Mouse (Mus musculus): ENCODE measurements around the gene Zfp777. TPM values are rescaled to one million over a fixed set of nuclear protein-coding genes. Genes with fewer than 3 reads are reported as not detected.

The Zfp777 gene
- polyA plus RNA-seq, 2 experiments: 9.3 to 24.8 TPM

- TF ChIP-seq POLR2A (IDR thresholded peaks at IDR 0.05; ENCODE audit: borderline replicate concordance, extremely low read depth, insufficient read depth, insufficient read length): no peak
- WGBS: 84% methylated on average over 21 of the region's 21 CpGs
- peaks cover 78% of the 10 kb centered on the region for H3K36me3 ChIP-seq (ENCODE audit: control insufficient read depth, insufficient read depth, low read length)
These were observed 23.7 kb downstream of the Zfp777 start for GRCm38 (mm10) chr6:48024994-48025345.

GRCm38 (mm10) chr6:48024330-48024993, 24.2 kb downstream of the Zfp777 start:
- Histone ChIP-seq H3K27me3 (ENCODE audit: control insufficient read depth, insufficient read depth, low read length) (no peaks in the 10 kb centered on the region), H3K9me3 (ENCODE audit: control insufficient read depth, low read length) (peaks cover 27% of the 10 kb centered on the region), H3K4me2 (replicated peaks; ENCODE audit: low read depth, low read length, severe bottlenecking) (no peak overlapping the region), H3K27ac (replicated peaks; ENCODE audit: low read depth, low read length) (no peak overlapping the region), H3K9ac (ENCODE audit: low read depth, low read length, severe bottlenecking) (no peak overlapping the region), H3K36me3 (ENCODE audit: control insufficient read depth, insufficient read depth, low read length) (peaks cover 75% of the 10 kb centered on the region), H3K4me1 (ENCODE audit: control insufficient read depth, insufficient read depth, low read length) (no peaks in the 10 kb centered on the region), H3K4me3 (replicated peaks; ENCODE audit: low read length) (no peak overlapping the region)
- no peak for TF ChIP-seq POLR2A (IDR thresholded peaks at IDR 0.05; ENCODE audit: borderline replicate concordance, extremely low read depth, insufficient read depth, insufficient read length)
- ATAC-seq (ENCODE audit: low FRiP score, low read depth): no peak
- DNase-seq (ENCODE audit: low spot score): no peak
- 83% methylated on average over 43 of the region's 43 CpGs for WGBS

More at GRCm38 (mm10) chr6:48024994-48025345, 23.7 kb downstream of the Zfp777 start:
- ATAC-seq (ENCODE audit: low FRiP score, low read depth) (no peak), DNase-seq (ENCODE audit: low spot score) (no peak)
- Histone ChIP-seq H3K4me2 (replicated peaks; ENCODE audit: low read depth, low read length, severe bottlenecking) (no peak overlapping the region), H3K27me3 (ENCODE audit: control insufficient read depth, insufficient read depth, low read length) (no peaks in the 10 kb centered on the region), H3K4me3 (replicated peaks; ENCODE audit: low read length) (no peak overlapping the region), H3K27ac (replicated peaks; ENCODE audit: low read depth, low read length) (no peak overlapping the region), H3K9ac (ENCODE audit: low read depth, low read length, severe bottlenecking) (no peak overlapping the region), H3K4me1 (ENCODE audit: control insufficient read depth, insufficient read depth, low read length) (no peaks in the 10 kb centered on the region), H3K9me3 (ENCODE audit: control insufficient read depth, low read length) (peaks cover 27% of the 10 kb centered on the region)

DNA sequence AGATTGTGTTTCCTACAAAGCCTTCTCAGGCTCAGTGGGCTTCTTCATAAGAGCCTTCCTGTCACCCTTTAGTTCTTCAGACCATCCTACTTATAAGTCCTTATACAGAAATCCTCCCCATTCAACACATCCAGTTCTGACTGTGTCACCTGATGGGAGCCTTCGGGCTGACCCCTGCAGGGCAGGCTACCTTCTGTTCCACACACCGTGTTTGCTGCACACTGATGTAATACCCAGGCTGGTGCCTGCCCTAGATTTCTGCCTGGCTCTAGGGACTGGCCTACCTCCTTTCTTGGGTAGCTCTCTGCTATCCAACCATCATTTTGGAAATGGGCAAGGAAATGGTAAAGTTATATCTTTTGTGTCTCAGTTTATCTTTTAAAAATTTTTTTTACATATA, 26.0 kb downstream of the Zfp777 start:
- peaks cover 27% of the 10 kb centered on the region for H3K9me3 ChIP-seq (ENCODE audit: control insufficient read depth, low read length)
- no peak overlapping the region for H3K4me3 ChIP-seq (replicated peaks; ENCODE audit: low read length)
- H3K27me3 ChIP-seq (ENCODE audit: control insufficient read depth, insufficient read depth, low read length): no peaks in the 10 kb centered on the region
- no peaks in the 10 kb centered on the region for H3K4me1 ChIP-seq (ENCODE audit: control insufficient read depth, insufficient read depth, low read length)
- no peak for TF ChIP-seq POLR2A (IDR thresholded peaks at IDR 0.05; ENCODE audit: borderline replicate concordance, extremely low read depth, insufficient read depth, insufficient read length)
- H3K36me3 ChIP-seq (ENCODE audit: control insufficient read depth, insufficient read depth, low read length): peaks cover 64% of the 10 kb centered on the region
- H3K4me2 ChIP-seq (replicated peaks; ENCODE audit: low read depth, low read length, severe bottlenecking): no peak overlapping the region
- H3K27ac ChIP-seq (replicated peaks; ENCODE audit: low read depth, low read length): no peak overlapping the region
- DNase-seq (ENCODE audit: low spot score) (no peak), ATAC-seq (ENCODE audit: low FRiP score, low read depth) (no peak)
- 87% methylated on average over 2 of the region's 2 CpGs for WGBS
- no peak overlapping the region for H3K9ac ChIP-seq (ENCODE audit: low read depth, low read length, severe bottlenecking)

DNA sequence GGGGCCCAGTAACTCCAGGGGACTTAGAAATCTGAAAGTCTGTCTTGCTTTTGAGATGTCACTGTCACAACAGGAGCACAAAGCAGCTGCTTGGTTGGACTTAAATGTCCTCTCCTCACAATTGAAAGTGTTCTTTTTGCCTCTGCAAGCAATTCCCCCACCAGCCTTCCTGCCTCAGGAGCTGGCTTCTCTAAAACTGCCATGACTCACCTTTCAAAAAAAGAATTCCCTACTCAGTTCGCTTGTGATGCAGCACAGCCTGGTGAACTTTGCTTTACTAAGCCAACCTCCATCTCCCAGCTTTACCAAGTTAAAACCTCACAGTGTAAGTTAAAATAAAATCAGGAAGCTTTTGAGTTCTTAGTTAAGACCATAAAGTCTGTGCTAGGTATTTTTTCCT, 27.0 kb downstream of the Zfp777 start:
- H3K4me1 ChIP-seq (ENCODE audit: control insufficient read depth, insufficient read depth, low read length): no peaks in the 10 kb centered on the region
- H3K36me3 ChIP-seq (ENCODE audit: control insufficient read depth, insufficient read depth, low read length): peaks cover 57% of the 10 kb centered on the region
- no peak for TF ChIP-seq POLR2A (IDR thresholded peaks at IDR 0.05; ENCODE audit: borderline replicate concordance, extremely low read depth, insufficient read depth, insufficient read length)
- WGBS: 81% methylated on average over 1 of the region's 1 CpGs
- peaks cover 27% of the 10 kb centered on the region for H3K9me3 ChIP-seq (ENCODE audit: control insufficient read depth, low read length)
- DNase-seq (ENCODE audit: low spot score) (no peak), ATAC-seq (ENCODE audit: low FRiP score, low read depth) (no peak)
- no peak overlapping the region for H3K9ac ChIP-seq (ENCODE audit: low read depth, low read length, severe bottlenecking)
- H3K27ac ChIP-seq (replicated peaks; ENCODE audit: low read depth, low read length): no peak overlapping the region
- H3K4me2 ChIP-seq (replicated peaks; ENCODE audit: low read depth, low read length, severe bottlenecking): no peak overlapping the region
- H3K27me3 ChIP-seq (ENCODE audit: control insufficient read depth, insufficient read depth, low read length): no peaks in the 10 kb centered on the region
- H3K4me3 ChIP-seq (replicated peaks; ENCODE audit: low read length): no peak overlapping the region

- Histone ChIP-seq H3K9ac (ENCODE audit: low read depth, low read length, severe bottlenecking) (no peak overlapping the region), H3K27ac (replicated peaks; ENCODE audit: low read depth, low read length) (no peak overlapping the region), H3K9me3 (ENCODE audit: control insufficient read depth, low read length) (peaks cover 11% of the 10 kb centered on the region), H3K27me3 (ENCODE audit: control insufficient read depth, insufficient read depth, low read length) (no peaks in the 10 kb centered on the region), H3K4me1 (ENCODE audit: control insufficient read depth, insufficient read depth, low read length) (no peaks in the 10 kb centered on the region), H3K36me3 (ENCODE audit: control insufficient read depth, insufficient read depth, low read length) (peaks cover 40% of the 10 kb centered on the region), H3K4me3 (replicated peaks; ENCODE audit: low read length) (no peak overlapping the region), H3K4me2 (replicated peaks; ENCODE audit: low read depth, low read length, severe bottlenecking) (no peak overlapping the region)
- WGBS: 81% methylated on average over 2 of the region's 2 CpGs
- TF ChIP-seq POLR2A (IDR thresholded peaks at IDR 0.05; ENCODE audit: borderline replicate concordance, extremely low read depth, insufficient read depth, insufficient read length): no peak
- DNase-seq (ENCODE audit: low spot score) (no peak), ATAC-seq (ENCODE audit: low FRiP score, low read depth) (no peak)
These were observed 28.7 kb downstream of the Zfp777 start for GRCm38 (mm10) chr6:48020006-48020405.

All from limb, embryonic 14.5 days (tissue).